Mouse (Mus musculus) myocyte (in vitro differentiated cells): ENCODE data around the gene Rmi2. TPM values are rescaled to one million over a fixed set of nuclear protein-coding genes. Genes with fewer than 3 reads are reported as not detected.

Experiments
- H3K27me3 ChIP-seq: one replicate; pipeline ENCODE4 v1.6.1; 2011; ENCODE audit not compliant: control insufficient read depth, insufficient read depth, insufficient read length
- H3K36me3 ChIP-seq: one replicate; pipeline ENCODE4 v1.6.1; 2011; ENCODE audit not compliant: control insufficient read depth, insufficient read depth
- H3K4me2 ChIP-seq: one replicate; pipeline ENCODE4 v1.6.1; 2011; ENCODE audit warnings: low read depth, control low read depth
- H3K4me3 ChIP-seq: one replicate; pipeline ENCODE4 v1.5.1; 2011; ENCODE audit warnings: mild to moderate bottlenecking, control low read depth, moderate library complexity
- H3K79me2 ChIP-seq: one replicate; pipeline ENCODE4 v1.6.1; 2011; ENCODE audit not compliant: control insufficient read depth, insufficient read depth
- H3ac ChIP-seq: one replicate; pipeline ENCODE4 v1.6.1; 2011; ENCODE audit not compliant: control insufficient read depth, insufficient read length
- CEBPB ChIP-seq: IDR thresholded peaks from 2 replicates; pipeline ENCODE4 v1.6.1; 2011; ENCODE audit warnings: mild to moderate bottlenecking, moderate library complexity; ENCODE audit not compliant: poor library complexity, insufficient read depth, severe bottlenecking
- E2F4 ChIP-seq: IDR thresholded peaks from one replicate; pipeline ENCODE4 v1.6.1; 2011; ENCODE audit warnings: mild to moderate bottlenecking, control low read depth, moderate library complexity; ENCODE audit not compliant: insufficient read depth
- MAX ChIP-seq: IDR thresholded peaks from one replicate; pipeline ENCODE4 v1.6.1; 2011; ENCODE audit warnings: low read depth, mild to moderate bottlenecking, control low read depth
- MYOD1 ChIP-seq, 3 experiments: IDR thresholded peaks; one replicate each; pipeline ENCODE4 v1.6.1; 2011; ENCODE audit warnings: control low read depth in 2 of 3, low read depth in 2 of 3, mild to moderate bottlenecking in 2 of 3, moderate library complexity in 1 of 3; ENCODE audit not compliant: insufficient read length in 2 of 3, control insufficient read depth in 1 of 3
- MYOG ChIP-seq, 3 experiments: IDR thresholded peaks; one replicate each; pipeline ENCODE4 v1.6.1; 2011; ENCODE audit warnings: control low read depth in 2 of 3, low read depth in 2 of 3, mild to moderate bottlenecking in 2 of 3; ENCODE audit not compliant: insufficient read length in 2 of 3, control insufficient read depth in 1 of 3, insufficient read depth in 1 of 3
- POLR2A ChIP-seq: IDR thresholded peaks from one replicate; pipeline ENCODE4 v1.6.1; 2011; ENCODE audit warnings: low read depth, mild to moderate bottlenecking, control low read depth, moderate library complexity; ENCODE audit not compliant: insufficient read length
- POLR2AphosphoS2 ChIP-seq: IDR thresholded peaks from one replicate; pipeline ENCODE4 v1.6.1; 2011; ENCODE audit warnings: low read depth, control low read depth; ENCODE audit not compliant: insufficient read length
- REST ChIP-seq: IDR thresholded peaks from one replicate; pipeline ENCODE4 v1.6.1; 2011; ENCODE audit warnings: mild to moderate bottlenecking, control low read depth, moderate library complexity; ENCODE audit not compliant: insufficient read depth, insufficient read length
- SRF ChIP-seq: IDR thresholded peaks from one replicate; pipeline ENCODE4 v1.6.1; 2011; ENCODE audit warnings: low read depth; ENCODE audit not compliant: control insufficient read depth, insufficient read length
- TCF12 ChIP-seq: IDR thresholded peaks from one replicate; pipeline ENCODE4 v1.6.1; 2011; ENCODE audit warnings: mild to moderate bottlenecking, control low read depth; ENCODE audit not compliant: poor library complexity, insufficient read depth, severe bottlenecking
- TCF3 ChIP-seq: IDR thresholded peaks from one replicate; pipeline ENCODE4 v1.6.1; 2011; ENCODE audit warnings: low read depth, control low read depth; ENCODE audit not compliant: insufficient read length
- USF1 ChIP-seq: IDR thresholded peaks from one replicate; pipeline ENCODE4 v1.6.1; 2011; ENCODE audit warnings: low read depth, mild to moderate bottlenecking, control low read depth, moderate library complexity
- polyA plus RNA-seq: library from polyadenylated mRNA; unstranded; fragments of >200 nt; fragmentation: generic; extraction: Trizol; gene quantifications from one replicate; pipeline ENCODE4 v1.2.1, GENCODE M21; 2012; ENCODE audit warnings: missing spikeins

Gene Rmi2
- polyA plus RNA-seq, 1 experiment, result 0.64 TPM

DNA sequence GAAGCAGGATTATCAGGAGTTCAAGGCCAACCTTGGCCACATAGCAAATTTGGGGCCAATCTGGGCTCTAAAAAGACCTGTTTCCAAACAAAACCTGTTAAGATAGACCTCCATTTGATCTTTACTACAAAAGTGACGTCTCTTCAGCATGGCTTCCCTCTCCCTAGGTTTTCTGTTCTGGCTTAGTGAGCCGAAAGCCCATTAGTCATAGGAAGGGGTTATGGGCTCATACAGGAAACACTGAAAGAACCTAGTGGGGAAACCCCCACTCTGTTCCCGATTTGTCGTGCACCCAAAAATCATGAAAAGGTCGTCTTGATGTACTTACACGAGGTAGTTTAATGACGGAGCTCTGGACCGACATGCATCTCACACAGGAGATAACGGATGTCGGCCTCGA, 102.6 kb downstream of the Rmi2 start:
- H3K36me3 ChIP-seq, result no peaks in the 10 kb centered on the region
- peaks cover 5% of the 10 kb centered on the region for H3K27me3 ChIP-seq
- H3K79me2 ChIP-seq, result no peaks in the 10 kb centered on the region
- TF ChIP-seq SRF (no peak), E2F4 (no peak), MAX (no peak), TCF3 (no peak), TCF12 (no peak), POLR2A (no peak), REST (no peak), CEBPB (no peak), MYOG (IDR thresholded peaks at IDR 0.05; ENCODE audit: control insufficient read depth in 1 of 3, insufficient read depth in 1 of 3, insufficient read length in 2 of 3, low read depth in 2 of 3) (no peak), POLR2AphosphoS2 (no peak), MYOD1 (IDR thresholded peaks at IDR 0.05; ENCODE audit: control insufficient read depth in 1 of 3, insufficient read length in 2 of 3, low read depth in 2 of 3) (no peak), USF1 (no peak)
- no peak overlapping the region for H3ac ChIP-seq
- H3K4me2 ChIP-seq, result no peak overlapping the region
- no peak overlapping the region for H3K4me3 ChIP-seq

DNA sequence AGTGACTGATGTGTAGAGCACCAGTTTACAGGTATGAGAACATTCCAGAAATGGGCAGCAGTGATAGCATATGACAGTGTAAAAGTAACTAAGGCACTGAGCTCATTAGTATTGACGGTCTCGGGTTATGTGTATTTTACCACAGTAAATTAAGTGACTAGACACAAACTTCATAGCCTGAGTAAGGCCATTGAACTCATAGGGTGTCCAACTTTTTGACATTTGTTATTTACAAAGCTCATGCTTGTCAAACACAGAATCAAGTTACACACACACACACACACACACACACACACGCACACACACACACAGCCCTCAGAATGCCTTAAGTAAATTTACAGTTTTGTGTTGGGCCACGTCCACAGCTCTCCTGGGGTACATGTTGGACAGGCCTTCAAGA, 105.1 kb downstream of the Rmi2 start:
- no peak for TF ChIP-seq TCF3
- TF ChIP-seq POLR2A, result no peak
- TF ChIP-seq E2F4, result no peak
- no peak for TF ChIP-seq MYOD1 (IDR thresholded peaks at IDR 0.05; ENCODE audit: control insufficient read depth in 1 of 3, insufficient read length in 2 of 3, low read depth in 2 of 3)
- TF ChIP-seq POLR2AphosphoS2, result no peak
- no peak for TF ChIP-seq MYOG (IDR thresholded peaks at IDR 0.05; ENCODE audit: control insufficient read depth in 1 of 3, insufficient read depth in 1 of 3, insufficient read length in 2 of 3, low read depth in 2 of 3)
- no peak overlapping the region for H3K4me2 ChIP-seq
- H3ac ChIP-seq, result no peak overlapping the region
- H3K27me3 ChIP-seq, result no peaks in the 10 kb centered on the region
- no peaks in the 10 kb centered on the region for H3K79me2 ChIP-seq
- no peaks in the 10 kb centered on the region for H3K36me3 ChIP-seq
- no peak overlapping the region for H3K4me3 ChIP-seq

DNA sequence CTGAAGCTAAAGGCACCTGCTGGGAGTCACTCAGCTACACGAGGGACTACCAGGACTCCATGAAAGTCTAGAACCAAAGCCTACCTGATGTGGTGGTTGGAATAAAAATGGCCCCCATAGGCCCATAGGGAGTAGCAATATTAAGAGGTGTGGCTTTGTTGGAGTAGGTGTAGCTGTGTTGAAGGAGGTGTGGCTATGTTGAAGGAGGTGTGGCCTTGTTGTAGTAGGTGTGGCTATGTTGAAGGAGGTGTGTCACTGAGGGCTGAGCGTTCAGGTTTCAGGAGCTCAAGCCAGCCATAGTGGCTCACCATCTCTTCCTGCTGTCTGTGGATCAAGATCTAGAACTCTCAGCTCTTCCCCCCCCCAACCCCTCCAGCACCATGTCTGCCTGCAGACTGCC, 105.8 kb downstream of the Rmi2 start:
- no peak overlapping the region for H3K4me2 ChIP-seq
- no peaks in the 10 kb centered on the region for H3K79me2 ChIP-seq
- H3K27me3 ChIP-seq, result no peaks in the 10 kb centered on the region
- H3K4me3 ChIP-seq, result no peak overlapping the region
- no peaks in the 10 kb centered on the region for H3K36me3 ChIP-seq
- TF ChIP-seq USF1 (no peak), MYOG (IDR thresholded peaks at IDR 0.05; ENCODE audit: control insufficient read depth in 1 of 3, insufficient read depth in 1 of 3, insufficient read length in 2 of 3, low read depth in 2 of 3) (no peak), TCF3 (no peak), REST (no peak), SRF (no peak), MYOD1 (IDR thresholded peaks at IDR 0.05; ENCODE audit: control insufficient read depth in 1 of 3, insufficient read length in 2 of 3, low read depth in 2 of 3) (no peak), POLR2AphosphoS2 (no peak), MAX (no peak), E2F4 (no peak), CEBPB (no peak), TCF12 (no peak), POLR2A (no peak)
- no peak overlapping the region for H3ac ChIP-seq

Other genes with a start within 250 kb of the Rmi2 start
- 1.7 TPM for gene Socs1, start 49.5 kb upstream of the Rmi2 start, polyA plus RNA-seq
- gene Tnp2, start 46.4 kb upstream of the Rmi2 start, polyA plus RNA-seq, result 0.12 TPM
- gene Prm3, start 44.1 kb upstream of the Rmi2 start, polyA plus RNA-seq, result not detected
- not detected for gene Prm2, start 38.9 kb upstream of the Rmi2 start, polyA plus RNA-seq
- gene Prm1, start 29.2 kb upstream of the Rmi2 start, polyA plus RNA-seq, result not detected
- not detected for gene Gm11172, start 22.1 kb upstream of the Rmi2 start, polyA plus RNA-seq
- gene Snn, start 225.9 kb downstream of the Rmi2 start, polyA plus RNA-seq, result 31.0 TPM
- gene Litaf, start 231.1 kb downstream of the Rmi2 start, polyA plus RNA-seq, result 103 TPM